Mouse (Mus musculus) G1E (cell line): ENCODE measurements around the gene Pip5k1a.
A peak's percentile ranks its signal among the peaks of the same experiment; 100 is the strongest.

Source experiments
- CTCF ChIP-seq: IDR thresholded peaks from 2 replicates; pipeline ENCODE4 v1.5.1; 2012; ENCODE audit warnings: low read depth, low read length, inconsistent platforms, mixed read lengths
- GATA1 ChIP-seq: IDR thresholded peaks from 2 replicates; pipeline ENCODE4 v1.6.1; 2012; ENCODE audit warnings: borderline replicate concordance, low read length, inconsistent platforms, mixed read lengths
- GATA2 ChIP-seq: IDR thresholded peaks from 2 replicates; pipeline ENCODE4 v1.6.1; 2012; ENCODE audit warnings: low read depth, low read length, inconsistent platforms, borderline replicate concordance
- POLR2AphosphoS5 ChIP-seq: IDR thresholded peaks from 2 replicates; pipeline ENCODE4 v1.6.1; 2012; ENCODE audit warnings: low read depth, low read length, inconsistent platforms; ENCODE audit not compliant: insufficient replicate concordance
- TAL1 ChIP-seq: conservative IDR thresholded peaks from 2 replicates; pipeline ENCODE4 v1.6.1; 2012; ENCODE audit warnings: low read depth, low read length, inconsistent platforms, mixed read lengths

DNA sequence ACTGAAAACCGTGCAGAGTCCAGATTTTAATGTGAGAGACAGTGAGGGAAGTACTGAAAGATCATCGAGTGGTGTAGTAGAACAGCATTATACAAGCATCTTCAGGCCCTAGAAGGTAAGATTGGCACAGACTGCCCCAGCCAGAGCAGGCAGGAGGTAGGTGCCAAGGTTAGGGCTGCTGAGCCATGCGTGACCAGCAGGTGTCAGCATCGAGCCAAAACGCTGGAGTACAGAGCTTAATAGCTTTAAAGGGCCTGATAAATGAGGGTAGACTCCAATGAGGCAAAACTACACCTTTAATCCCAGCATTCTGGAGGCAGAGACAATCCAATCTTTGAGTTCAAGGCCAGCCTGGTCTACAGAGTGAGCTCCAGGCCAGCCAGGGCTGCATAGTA lies 35.9 kb upstream of the Pip5k1a start:
- TF ChIP-seq CTCF = peak; percentile 100
- TF ChIP-seq POLR2AphosphoS5 = no peak
- TF ChIP-seq GATA1 = no peak
- no peak for TF ChIP-seq TAL1
- TF ChIP-seq GATA2 = no peak
